Mouse (Mus musculus) E14TG2a.4 (cell line): ENCODE results near the gene Pcsk5.

ENCODE experiments used
- CTCF ChIP-seq: conservative IDR thresholded peaks from 2 replicates; pipeline ENCODE4 v1.5.1; 2014; ENCODE audit warnings: low read length
- POU5F1 ChIP-seq: IDR thresholded peaks from 2 replicates; pipeline ENCODE4 v1.6.1; 2014; ENCODE audit warnings: low read length, borderline replicate concordance

- TF ChIP-seq POU5F1 (no peak), CTCF (no peak)
Measured at GRCm38 (mm10) chr19:17504212-17504611, 333.2 kb downstream of the Pcsk5 start.
